Mouse (Mus musculus): Measurements from ENCODE around the gene Jade1. TPM values are rescaled to one million over a fixed set of nuclear protein-coding genes. Genes with fewer than 3 reads are reported as not detected.

Gene Jade1
- total and polyA plus RNA-seq, 3 experiments, result 116 to 150 (median 134) TPM

DNA sequence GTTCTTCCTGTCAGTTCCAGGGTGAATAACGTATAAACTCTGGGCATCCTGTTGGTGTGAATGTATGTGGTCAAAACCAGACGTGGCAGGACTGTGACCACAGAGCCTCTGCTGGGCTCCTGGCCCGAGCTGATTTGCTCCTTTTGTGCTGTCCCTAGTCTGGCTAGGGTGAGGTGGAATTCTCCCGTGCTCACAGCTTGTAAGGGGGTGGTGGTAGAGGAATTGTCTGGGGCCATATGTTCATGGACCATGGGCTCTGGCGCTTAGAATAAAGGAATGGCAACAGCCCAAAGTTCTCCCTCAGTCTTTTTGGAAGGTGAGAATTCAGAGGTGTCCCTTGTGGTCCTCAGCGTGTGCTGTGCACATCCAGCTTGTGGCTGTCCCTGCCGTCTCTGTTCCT, 37.3 kb downstream of the Jade1 start:
- Histone ChIP-seq H3K36me3 (ENCODE audit: control insufficient read depth in 1 of 2, insufficient read depth in 2 of 2, low read length in 2 of 2) (peaks cover 5 to 36% of the 10 kb centered on the region in 2 experiments; a peak in 3 of 4 replicates), H3K27me3 (ENCODE audit: control insufficient read depth in 1 of 2, insufficient read depth in 2 of 2, low read length in 2 of 2) (no peaks in the 10 kb centered on the region), H3K79me2 (ENCODE audit: control insufficient read depth, insufficient read depth, low read length, poor library complexity) (peaks cover 41% of the 10 kb centered on the region), H3K9ac (ENCODE audit: control insufficient read depth, low read depth, low read length, poor library complexity, severe bottlenecking) (no peak overlapping the region), H3K4me3 (ENCODE audit: control insufficient read depth in 1 of 2, insufficient read depth in 1 of 2, low read depth in 2 of 2, low read length in 2 of 2) (no peak overlapping the region), H3K4me1 (ENCODE audit: control insufficient read depth in 1 of 2, insufficient read depth in 2 of 2, low read length in 2 of 2) (no peaks in the 10 kb centered on the region), H3K27ac (ENCODE audit: control insufficient read depth, low read depth, low read length) (no peak overlapping the region), H3K9me3 (replicated peaks; ENCODE audit: insufficient read depth, low read length) (no peaks in the 10 kb centered on the region)
- no peak for DNase-seq (ENCODE audit: low read depth, low spot score)
- TF ChIP-seq HCFC1 (IDR thresholded peaks at IDR 0.05; ENCODE audit: low read depth, low read length) (no peak), NRF1 (IDR thresholded peaks at IDR 0.05; ENCODE audit: insufficient read depth, low read depth, low read length, poor library complexity, severe bottlenecking) (no peak), GABPA (IDR thresholded peaks at IDR 0.05; ENCODE audit: low read depth, low read length) (no peak), ELF1 (IDR thresholded peaks at IDR 0.05; ENCODE audit: low read depth, low read length) (no peak), TCF12 (IDR thresholded peaks at IDR 0.05; ENCODE audit: low read depth, low read length) (no peak), POLR2A (IDR thresholded peaks at IDR 0.05; ENCODE audit: control insufficient read depth in 1 of 2, insufficient read depth in 1 of 2, low read depth in 1 of 2, low read length in 2 of 2, poor library complexity in 1 of 2) (peak in 1 of 2 experiments; percentile 34; a peak in 2 of 4 replicates), RAD21 (IDR thresholded peaks at IDR 0.05; ENCODE audit: low read depth, low read length) (no peak), TAL1 (IDR thresholded peaks at IDR 0.05; ENCODE audit: low read length) (no peak)

DNA sequence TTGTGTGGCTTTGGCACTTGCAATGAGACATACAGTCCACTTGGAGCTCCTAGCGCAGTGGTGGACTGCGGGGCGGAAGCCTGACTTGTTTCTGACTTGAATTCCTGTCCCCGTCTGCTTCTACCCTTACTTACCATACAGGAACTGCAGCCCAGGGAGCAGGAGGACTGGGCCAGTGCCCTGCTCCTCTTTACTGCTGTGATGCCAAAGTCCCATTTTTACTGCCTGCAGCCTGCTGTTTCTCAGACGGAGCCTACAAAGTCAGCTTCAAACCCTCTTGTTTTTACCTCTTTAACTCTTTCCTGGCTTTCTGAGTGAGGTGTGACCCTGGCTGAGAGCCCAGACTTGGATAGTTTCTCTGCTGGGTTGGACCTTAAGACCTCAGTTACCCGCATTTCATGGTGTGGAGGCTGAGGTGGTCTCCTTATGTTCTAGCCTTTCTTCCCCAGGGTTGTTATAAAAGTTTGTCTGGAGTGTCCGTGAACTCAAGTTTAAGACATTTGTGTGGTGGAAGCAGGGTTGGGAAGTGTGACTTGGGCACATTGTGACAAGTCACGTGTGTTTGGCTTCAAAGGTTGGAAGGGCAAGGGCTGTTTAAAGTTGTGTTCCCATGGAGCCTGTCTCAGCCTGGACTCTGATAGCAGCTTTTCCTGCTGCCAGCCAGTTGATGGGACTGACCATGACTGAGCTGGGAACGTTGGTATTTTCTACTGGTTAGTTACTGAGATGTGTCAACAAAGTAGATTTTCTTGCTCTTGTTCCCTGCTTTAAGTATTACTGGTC, 38.8 kb downstream of the Jade1 start:
- H3K9ac ChIP-seq (ENCODE audit: control insufficient read depth, low read depth, low read length, poor library complexity, severe bottlenecking), result no peak overlapping the region
- H3K79me2 ChIP-seq (ENCODE audit: control insufficient read depth, insufficient read depth, low read length, poor library complexity), result peaks cover 32% of the 10 kb centered on the region
- no peak overlapping the region for H3K4me3 ChIP-seq (ENCODE audit: control insufficient read depth in 1 of 2, insufficient read depth in 1 of 2, low read depth in 2 of 2, low read length in 2 of 2)
- peaks cover 5 to 30% of the 10 kb centered on the region in 2 experiments; a peak in 3 of 4 replicates for H3K36me3 ChIP-seq (ENCODE audit: control insufficient read depth in 1 of 2, insufficient read depth in 2 of 2, low read length in 2 of 2)
- no peak for DNase-seq (ENCODE audit: low read depth, low spot score)
- H3K27me3 ChIP-seq (ENCODE audit: control insufficient read depth in 1 of 2, insufficient read depth in 2 of 2, low read length in 2 of 2), result no peaks in the 10 kb centered on the region
- H3K4me1 ChIP-seq (ENCODE audit: control insufficient read depth in 1 of 2, insufficient read depth in 2 of 2, low read length in 2 of 2), result no peaks in the 10 kb centered on the region
- H3K9me3 ChIP-seq (replicated peaks; ENCODE audit: insufficient read depth, low read length), result no peaks in the 10 kb centered on the region
- no peak overlapping the region for H3K27ac ChIP-seq (ENCODE audit: control insufficient read depth, low read depth, low read length)
- TF ChIP-seq RCOR1 (IDR thresholded peaks at IDR 0.05; ENCODE audit: low read depth, low read length) (no peak), POLR2AphosphoS2 (IDR thresholded peaks at IDR 0.05; ENCODE audit: low read length) (0 out of 2 replicates have a peak, but pooled peaks have one; percentile 6)

DNA sequence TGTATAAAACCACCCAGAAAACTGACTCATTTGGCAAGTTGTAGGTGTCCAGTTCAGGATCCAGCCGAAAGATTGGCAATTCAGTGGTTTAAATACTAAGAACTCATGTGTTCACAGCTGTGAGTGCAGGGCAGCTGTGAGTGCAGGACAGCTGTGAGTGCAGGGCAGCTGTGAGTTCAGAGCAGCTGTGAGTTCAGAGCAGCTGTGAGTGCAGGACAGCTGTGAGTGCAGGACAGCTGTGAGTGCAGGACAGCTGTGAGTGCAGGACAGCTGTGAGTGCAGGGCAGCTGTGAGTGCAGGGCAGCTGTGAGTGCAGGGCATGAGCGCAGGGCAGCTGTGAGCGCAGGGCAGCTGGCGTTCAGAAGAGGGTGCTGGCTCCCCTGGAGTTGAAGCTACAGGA, 39.5 kb downstream of the Jade1 start:
- Histone ChIP-seq H3K9ac (ENCODE audit: control insufficient read depth, low read depth, low read length, poor library complexity, severe bottlenecking) (no peak overlapping the region), H3K9me3 (replicated peaks; ENCODE audit: insufficient read depth, low read length) (no peaks in the 10 kb centered on the region), H3K36me3 (ENCODE audit: control insufficient read depth in 1 of 2, insufficient read depth in 2 of 2, low read length in 2 of 2) (peaks cover 5 to 30% of the 10 kb centered on the region in 2 experiments; a peak in 3 of 4 replicates), H3K27me3 (ENCODE audit: control insufficient read depth in 1 of 2, insufficient read depth in 2 of 2, low read length in 2 of 2) (no peaks in the 10 kb centered on the region), H3K79me2 (ENCODE audit: control insufficient read depth, insufficient read depth, low read length, poor library complexity) (peaks cover 34% of the 10 kb centered on the region), H3K4me3 (ENCODE audit: control insufficient read depth in 1 of 2, insufficient read depth in 1 of 2, low read depth in 2 of 2, low read length in 2 of 2) (no peak overlapping the region), H3K27ac (ENCODE audit: control insufficient read depth, low read depth, low read length) (no peak overlapping the region), H3K4me1 (ENCODE audit: control insufficient read depth in 1 of 2, insufficient read depth in 2 of 2, low read length in 2 of 2) (no peaks in the 10 kb centered on the region)
- no peak for DNase-seq (ENCODE audit: low read depth, low spot score)
- no peak for TF ChIP-seq CTCF (IDR thresholded peaks at IDR 0.05 in 2 of 3, conservative IDR thresholded peaks at IDR 0.05 in 1 of 3; ENCODE audit: control insufficient read depth in 1 of 3, insufficient read depth in 1 of 3, low read depth in 2 of 3, low read length in 3 of 3, poor library complexity in 1 of 3, severe bottlenecking in 1 of 3)
- no peak for TF ChIP-seq SIN3A (IDR thresholded peaks at IDR 0.05; ENCODE audit: low read length)
- TF ChIP-seq ZKSCAN1 (IDR thresholded peaks at IDR 0.05; ENCODE audit: low read depth, low read length), result no peak
- no peak for TF ChIP-seq ETS1 (IDR thresholded peaks at IDR 0.05; ENCODE audit: low read depth, low read length)
- TF ChIP-seq MXI1 (IDR thresholded peaks at IDR 0.05; ENCODE audit: low read depth, low read length), result no peak
- no peak for TF ChIP-seq USF1 (IDR thresholded peaks at IDR 0.05; ENCODE audit: low read depth, low read length)
- TF ChIP-seq MAX (IDR thresholded peaks at IDR 0.05; ENCODE audit: low read length), result no peak
- no peak for TF ChIP-seq CHD1 (IDR thresholded peaks at IDR 0.05; ENCODE audit: low read depth, low read length)
- peak; percentile 17; the same call in 1 of the 2 replicates for TF ChIP-seq POLR2AphosphoS2 (IDR thresholded peaks at IDR 0.05; ENCODE audit: low read length)
